Mouse (Mus musculus): ENCODE measurements around the gene Zfp809. TPM values are rescaled to one million over a fixed set of nuclear protein-coding genes. Genes with fewer than 3 reads are reported as not detected.
"Not testable (repeated sequence)": the region's sequence is repeated elsewhere in the genome, so short reads cannot be mapped to it uniquely, and the experiment has no call there.

Zfp809 gene
- total RNA-seq (2014; fragmentation: Nextera tagmentation): 50.6 and 53.6 TPM in 2 replicates
- total RNA-seq (2017): 34.1 and 44.6 TPM in 2 replicates

DNA sequence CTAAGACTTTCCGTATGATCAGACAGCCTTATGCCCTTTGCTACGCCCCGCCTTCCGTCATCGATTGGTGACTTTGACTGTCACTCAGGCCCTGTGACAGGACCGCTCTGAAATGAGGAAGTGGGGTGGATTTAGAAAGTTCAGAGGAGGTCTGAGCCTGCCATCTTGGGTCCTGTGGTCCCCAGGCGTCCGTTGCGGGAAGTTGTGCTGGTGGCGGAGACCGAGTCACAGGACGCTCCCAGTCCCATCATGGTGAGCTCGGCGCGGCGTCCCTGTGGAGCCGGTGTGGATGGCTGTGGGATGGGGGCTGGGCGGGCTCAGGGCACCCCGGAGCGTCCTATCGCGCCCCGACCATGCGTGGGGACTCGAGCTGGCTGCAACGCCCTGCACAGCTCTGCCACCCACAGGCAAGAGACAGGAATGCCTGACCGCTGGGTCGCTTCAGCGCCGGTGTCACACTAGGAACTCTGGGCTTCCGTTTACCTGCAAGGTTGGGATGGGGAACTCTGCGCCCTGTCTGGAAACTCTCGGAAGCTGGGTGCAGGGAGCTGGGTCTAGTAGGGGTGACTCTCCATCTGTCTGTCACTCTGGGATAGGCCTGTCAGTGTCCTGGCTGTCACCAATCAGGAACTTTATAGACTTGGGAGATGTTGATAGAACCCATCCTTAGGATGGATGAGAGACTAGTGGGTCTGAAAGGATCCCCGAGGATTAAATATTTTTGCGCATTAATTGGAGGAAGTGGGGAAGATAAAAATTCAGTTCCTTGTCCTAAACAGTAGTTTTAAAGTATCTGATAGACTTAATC is at the start of gene Zfp809:
Gene Zfp809 (plus strand): TSS at position 134 of the 808 bp plus-strand sequence.
- peak; percentile 98 for ATAC-seq (replicated peaks; ENCODE audit: low FRiP score, low TSS enrichment, poor library complexity, severe bottlenecking)

DNA sequence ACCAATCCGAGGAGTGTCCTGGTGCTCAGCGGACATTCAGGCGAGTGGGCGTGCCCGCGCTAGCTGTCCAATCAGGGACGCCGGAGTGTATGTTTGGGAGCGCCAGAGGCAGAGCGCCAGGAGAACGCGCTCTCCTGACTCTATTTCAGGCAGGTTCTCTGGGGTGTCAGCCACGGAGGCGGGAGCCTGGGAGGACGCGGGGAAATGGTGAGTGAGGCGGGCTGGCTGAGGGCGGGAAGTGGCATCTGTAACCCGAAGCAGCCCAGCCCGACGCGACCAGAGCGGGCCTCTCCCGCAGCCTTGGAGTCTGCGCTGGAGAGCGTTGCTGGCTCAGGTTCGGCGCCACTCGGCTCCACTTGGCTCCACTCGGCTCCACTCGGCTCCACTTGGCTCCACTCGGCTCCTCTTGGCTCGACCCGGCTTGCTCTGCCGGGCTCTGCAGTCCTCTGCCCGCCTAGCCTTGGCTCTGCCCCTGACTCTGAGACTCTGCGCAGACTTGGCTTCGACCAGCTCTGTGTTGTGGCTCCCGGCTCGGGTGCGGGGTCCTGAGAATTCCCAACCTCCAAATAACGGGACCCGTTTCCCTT is 37.4 kb upstream of the Zfp809 start, which contains the start of gene Zfp872:
Gene Zfp872 (plus strand): TSS at position 66 of the 587 bp plus-strand sequence.
- no peak for ATAC-seq (replicated peaks; ENCODE audit: low FRiP score, low TSS enrichment, poor library complexity, severe bottlenecking)

DNA sequence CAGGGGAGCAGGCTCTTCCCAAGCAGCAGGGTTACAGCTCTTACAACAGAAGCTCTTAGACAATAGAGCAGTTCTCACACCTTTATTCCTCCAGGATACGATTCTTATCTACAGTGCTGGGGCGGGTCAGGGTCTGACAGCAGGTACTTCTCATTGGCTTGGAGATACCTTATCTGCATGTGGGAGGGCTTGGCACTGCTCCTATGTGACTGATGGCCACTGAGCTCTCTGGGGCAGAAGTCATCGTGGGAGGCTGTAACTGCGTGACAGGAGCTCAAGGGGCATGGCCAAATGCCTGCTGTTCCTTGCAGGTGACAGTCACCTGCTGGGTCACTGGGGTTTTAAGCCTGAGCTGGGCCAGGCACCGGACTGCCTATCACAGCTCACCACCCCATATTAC is 29.1 kb upstream of the Zfp809 start:
- ATAC-seq (replicated peaks; ENCODE audit: low FRiP score, low TSS enrichment, poor library complexity, severe bottlenecking): no peak

DNA sequence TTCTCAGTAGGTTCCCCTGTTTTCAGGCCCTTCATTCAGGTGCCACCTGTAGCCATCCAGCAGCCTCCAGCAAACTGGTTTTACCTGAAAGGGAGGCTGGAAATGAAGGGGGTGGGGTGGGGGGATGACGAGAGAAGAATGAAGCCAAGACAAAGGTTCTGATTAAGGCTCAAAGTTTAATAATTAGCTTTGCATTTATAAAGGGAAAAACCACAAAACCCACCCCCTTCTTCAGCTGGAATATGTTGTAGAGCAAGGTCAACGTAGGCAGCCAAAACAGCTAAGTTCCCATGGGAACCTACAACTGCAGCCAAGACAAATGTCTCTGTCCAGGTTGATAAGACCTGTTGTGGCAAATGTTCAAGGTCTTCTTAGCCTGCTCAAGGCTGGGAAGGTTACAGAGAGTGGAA is 11.7 kb upstream of the Zfp809 start:
- peak; percentile 73 for ATAC-seq (replicated peaks; ENCODE audit: low FRiP score, low TSS enrichment, poor library complexity, severe bottlenecking)

DNA sequence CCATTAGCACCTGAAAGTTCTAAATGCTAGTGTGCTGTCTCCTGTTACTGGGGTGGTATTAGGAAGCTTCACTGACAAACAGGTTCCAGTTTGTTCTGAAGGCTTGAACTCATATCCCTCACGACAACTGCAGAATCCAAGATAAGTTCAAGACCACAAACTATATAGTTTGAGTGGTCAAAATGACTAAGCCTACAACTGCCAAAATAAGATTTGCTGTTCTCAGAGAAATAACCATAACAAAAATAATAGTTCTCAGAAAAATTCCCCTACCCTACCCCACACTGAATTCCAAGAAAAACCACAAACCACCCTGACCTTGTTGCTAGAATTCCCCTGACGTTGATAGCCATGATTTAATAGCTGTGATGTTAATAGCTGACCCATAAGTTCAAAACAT is 11.0 kb upstream of the Zfp809 start:
- ATAC-seq (replicated peaks; ENCODE audit: low FRiP score, low TSS enrichment, poor library complexity, severe bottlenecking): no peak

DNA sequence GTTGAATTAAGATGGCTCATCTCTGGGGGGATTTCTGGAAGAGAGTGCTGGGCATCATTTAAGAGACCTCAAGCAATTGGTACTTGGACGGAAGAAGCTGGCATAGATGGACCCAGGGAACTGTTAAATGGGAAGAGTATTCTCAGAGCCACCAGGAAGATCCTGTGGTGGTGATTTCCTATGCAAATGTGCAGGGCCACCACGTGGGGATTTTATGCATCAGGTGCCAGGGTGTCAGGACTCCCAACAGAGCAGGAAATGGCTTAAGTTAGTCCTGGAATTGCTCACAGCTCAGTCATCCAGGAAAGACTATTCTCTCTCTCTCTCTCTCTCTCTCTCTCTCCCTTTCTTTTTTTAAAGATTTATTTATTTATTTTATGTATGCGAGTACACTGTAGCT is 8.8 kb upstream of the Zfp809 start:
- ATAC-seq (replicated peaks; ENCODE audit: low FRiP score, low TSS enrichment, poor library complexity, severe bottlenecking): no peak

DNA sequence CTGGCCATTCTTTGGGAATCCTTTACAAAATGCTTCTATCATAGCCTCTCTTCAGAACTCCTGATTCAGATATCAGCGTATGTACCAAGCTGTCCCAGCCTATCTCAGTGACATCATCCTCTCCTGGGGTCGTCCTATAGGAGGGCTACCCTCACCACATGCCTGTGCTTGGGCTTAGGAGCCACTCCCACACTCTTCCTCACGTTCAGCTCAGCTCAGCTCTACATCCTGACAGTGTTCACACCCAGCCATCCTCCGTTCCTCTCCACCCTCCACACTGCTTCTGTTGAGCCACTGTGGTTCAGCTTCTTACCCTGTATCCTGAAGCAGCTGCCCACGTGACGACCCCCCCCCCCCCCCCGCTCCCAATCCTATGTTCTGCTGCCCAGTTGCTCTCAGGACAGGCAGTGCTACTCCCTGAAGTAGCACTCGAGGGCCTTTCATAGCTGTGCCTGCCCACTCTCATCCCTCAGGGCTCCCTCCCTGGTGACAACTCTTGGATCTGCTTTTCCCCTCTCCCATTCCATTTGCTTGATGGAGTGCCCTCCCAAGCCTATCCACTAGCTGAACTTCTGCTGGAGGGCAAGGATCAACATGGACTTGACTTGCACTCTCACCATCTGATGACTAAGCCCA is 7.5 kb upstream of the Zfp809 start:
- no peak for ATAC-seq (replicated peaks; ENCODE audit: low FRiP score, low TSS enrichment, poor library complexity, severe bottlenecking)

DNA sequence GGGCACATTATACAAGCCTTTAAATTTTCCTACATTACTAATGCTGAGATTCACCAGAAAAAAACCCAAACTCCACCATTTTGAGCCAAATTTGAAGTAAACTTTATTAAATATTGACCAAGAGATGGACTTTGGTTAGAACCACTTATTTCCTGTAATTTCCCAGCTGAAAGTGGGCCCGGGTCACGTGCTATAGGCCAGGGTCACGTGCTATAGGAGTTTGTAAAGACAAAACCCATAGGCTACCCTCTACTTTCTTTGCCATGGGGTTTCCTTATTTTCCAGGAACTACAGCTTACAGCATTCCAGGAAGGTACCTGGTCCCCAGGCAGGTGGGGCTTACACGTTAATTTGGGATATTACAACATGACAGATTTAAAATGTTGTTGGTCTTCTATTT is 1.4 kb upstream of the Zfp809 start:
- ATAC-seq (replicated peaks; ENCODE audit: low FRiP score, low TSS enrichment, poor library complexity, severe bottlenecking): no peak

DNA sequence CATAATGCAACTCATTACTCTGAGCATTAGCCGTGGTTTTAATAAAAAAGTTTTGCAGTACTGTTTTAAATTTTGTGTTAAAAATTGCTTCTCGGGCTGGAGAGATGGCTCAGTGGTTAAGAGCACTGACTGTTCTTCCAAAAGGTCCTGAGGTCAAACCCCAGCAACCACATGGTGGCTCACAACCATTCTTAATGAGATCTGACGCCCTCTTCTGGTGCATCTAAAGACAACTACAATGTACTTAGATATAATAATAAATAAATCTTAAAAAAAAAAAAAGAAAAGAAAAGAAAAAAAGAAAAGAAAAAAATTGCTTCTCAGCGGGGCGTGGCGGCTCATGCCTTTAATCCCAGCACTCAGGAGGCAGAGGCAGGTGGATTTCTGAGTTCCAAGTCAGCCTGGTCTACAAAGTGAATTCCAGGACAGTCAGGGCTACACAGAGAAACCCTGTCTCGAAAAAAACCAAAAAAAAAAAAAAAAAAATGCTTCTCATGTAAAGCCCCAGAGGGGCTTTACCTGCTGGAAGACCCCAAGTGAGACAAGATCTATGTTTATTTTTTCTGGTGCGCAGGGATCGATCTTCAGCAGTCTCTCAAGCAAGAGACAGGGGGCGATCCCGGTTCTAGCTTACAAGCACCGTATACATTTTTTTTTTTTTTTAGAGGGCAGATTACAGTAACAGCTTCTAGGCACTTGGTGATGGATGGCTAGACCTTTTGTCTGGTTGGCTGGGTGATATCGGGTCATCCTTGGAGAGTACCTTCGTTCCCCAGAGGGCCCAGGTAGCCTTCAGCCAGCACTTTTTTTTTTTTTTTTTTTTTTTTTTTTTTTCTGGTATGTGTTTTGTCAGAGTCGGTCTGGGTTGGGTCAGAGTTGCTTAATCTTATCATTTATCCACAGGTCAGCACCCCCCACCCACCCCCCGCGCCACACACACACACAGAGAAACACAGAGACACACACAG is 694 bp upstream of the Zfp809 start:
- peak; percentile 70 for ATAC-seq (replicated peaks; ENCODE audit: low FRiP score, low TSS enrichment, poor library complexity, severe bottlenecking)

DNA sequence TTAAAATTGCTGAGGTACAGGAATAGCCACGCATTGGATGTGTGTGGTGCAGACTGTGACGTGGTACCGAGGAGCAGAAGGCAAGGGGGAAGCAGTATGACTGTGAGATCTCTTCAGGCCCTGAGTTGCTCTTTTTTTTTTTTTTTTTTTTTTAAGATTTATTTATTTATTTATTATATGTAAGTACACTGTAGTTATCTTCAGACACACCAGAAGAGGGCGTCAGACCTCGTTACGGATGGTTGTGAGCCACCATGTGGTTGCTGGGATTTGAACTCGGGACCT is 817 bp downstream of the Zfp809 start:
- not testable (repeated sequence) for ATAC-seq (replicated peaks; ENCODE audit: low FRiP score, low TSS enrichment, poor library complexity, severe bottlenecking)

DNA sequence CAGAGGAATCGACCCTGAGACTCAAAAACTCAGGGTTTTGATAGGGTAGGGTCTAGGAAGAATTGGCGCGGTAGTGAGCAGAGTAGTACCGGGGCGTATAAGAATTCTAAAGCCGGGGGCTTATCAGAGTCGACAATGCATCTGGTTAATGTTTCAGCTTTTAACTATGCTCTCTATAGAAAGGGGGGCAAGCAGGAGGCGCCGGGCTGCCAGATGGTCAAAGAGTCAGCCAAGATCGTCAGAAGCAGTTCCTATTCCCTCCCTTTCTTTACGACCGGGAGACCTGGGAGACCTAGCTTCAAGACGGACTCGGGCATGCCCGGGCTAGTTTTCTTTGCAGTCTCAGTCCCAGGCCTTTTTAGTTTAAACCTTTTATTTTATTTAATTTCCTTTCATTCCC is 1.3 kb downstream of the Zfp809 start:
- ATAC-seq (replicated peaks; ENCODE audit: low FRiP score, low TSS enrichment, poor library complexity, severe bottlenecking): no peak

DNA sequence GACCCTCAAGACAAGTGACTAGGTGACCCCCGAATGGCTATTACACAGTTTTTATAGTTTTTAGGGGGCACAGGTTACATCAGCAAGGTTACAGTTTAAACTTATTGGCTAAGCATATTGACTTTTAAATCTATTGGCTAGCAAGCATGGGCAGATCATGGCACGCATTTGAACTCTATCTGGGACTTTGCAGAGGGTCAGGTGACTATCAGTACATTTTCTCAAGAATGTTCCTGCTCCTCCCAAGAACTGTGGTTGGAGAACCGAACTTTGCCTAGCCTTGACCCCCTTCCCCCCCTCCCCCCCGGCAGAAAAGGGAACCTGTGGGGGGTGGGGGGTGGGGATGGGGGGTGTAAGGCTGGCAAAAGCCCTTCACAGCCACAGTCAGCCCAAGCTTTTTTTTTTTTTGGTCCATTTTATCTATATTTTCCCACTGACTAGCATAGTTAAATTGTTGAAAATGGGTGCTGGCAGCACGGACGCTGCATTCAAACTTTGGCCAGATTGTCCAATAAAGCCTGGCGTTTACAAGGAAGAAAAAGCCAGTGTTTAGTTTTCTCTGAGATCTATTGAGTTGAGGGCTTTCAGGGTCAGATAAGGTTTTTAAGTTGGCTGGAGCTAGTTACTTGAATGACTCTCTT is 4.0 kb downstream of the Zfp809 start:
- ATAC-seq (replicated peaks; ENCODE audit: low FRiP score, low TSS enrichment, poor library complexity, severe bottlenecking): no peak

DNA sequence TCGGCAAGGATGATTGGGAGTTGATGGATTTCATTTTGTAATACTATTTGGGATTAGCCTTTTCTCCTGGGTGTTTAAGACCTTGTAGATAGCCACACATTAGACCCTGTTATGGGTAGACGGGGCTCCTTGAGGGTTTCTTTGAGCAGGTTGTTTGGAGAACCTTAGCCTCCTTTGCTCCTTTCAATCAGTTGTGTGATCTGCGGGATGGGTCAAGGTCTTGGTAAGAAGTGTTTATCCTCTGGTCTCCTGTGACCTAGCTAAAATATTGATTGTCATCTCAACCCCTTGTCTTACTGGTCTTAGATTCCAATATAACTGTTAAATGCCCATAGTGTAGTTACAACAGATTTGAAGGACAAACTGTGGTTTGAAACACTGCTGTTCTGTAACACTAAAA is 4.5 kb downstream of the Zfp809 start:
- no peak for ATAC-seq (replicated peaks; ENCODE audit: low FRiP score, low TSS enrichment, poor library complexity, severe bottlenecking)

DNA sequence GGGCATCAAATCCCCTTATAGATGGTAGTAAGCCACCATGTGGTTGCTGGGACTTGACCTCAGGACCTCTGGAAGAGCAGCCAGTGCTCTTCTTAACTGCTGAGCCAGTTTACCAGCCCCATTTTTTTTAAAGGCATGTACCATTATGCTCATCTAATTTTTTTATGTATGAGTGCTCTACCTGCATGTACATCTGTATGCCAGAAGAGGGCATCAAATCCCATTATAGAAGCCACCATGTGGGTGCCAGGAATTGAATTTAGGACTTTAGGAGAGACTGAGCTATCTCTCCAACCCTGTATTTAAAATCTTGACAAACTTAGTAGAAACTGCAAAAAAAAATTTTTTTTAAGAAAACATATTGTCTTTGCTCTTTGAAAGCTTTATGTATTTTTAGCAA is 5.0 kb downstream of the Zfp809 start:
- ATAC-seq (replicated peaks; ENCODE audit: low FRiP score, low TSS enrichment, poor library complexity, severe bottlenecking): no peak

DNA sequence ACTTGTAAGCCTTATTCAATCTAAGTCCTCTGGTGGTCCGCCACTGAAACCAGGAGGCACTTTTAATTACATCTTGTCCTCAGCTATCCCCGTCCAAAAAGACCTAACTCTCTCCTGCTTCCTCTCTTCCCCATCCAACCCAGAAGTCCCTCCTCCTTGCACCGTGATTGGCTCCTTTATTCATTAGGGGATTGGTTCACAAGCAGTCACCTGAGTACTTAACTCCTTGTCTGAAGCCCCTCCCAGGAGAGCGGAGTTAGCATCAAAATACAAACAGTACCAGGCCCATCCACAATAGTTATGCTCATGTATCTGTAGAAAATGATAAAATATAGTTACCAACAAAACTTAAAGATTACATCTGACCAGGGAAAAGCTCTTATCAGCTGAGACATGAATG is 14.5 kb downstream of the Zfp809 start:
- no peak for ATAC-seq (replicated peaks; ENCODE audit: low FRiP score, low TSS enrichment, poor library complexity, severe bottlenecking)

DNA sequence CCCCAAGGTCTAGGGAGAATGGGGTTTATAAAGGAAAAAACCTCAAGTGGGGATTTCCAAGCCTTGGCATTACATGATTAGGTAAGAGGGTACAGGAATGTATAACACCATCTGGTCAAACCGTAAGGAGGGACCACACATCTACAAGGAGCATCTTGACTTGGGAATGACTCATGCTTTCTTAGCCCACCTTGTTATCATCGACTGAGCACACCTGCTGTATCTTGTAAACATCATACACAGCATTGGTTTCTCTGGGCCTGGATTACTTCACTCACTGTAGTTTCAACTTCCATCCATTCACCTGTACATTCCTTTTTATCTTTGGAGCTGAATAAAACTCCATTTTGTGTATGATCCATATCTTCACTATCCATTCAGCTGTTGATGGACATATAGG is 18.7 kb downstream of the Zfp809 start:
- no peak for ATAC-seq (replicated peaks; ENCODE audit: low FRiP score, low TSS enrichment, poor library complexity, severe bottlenecking)

DNA sequence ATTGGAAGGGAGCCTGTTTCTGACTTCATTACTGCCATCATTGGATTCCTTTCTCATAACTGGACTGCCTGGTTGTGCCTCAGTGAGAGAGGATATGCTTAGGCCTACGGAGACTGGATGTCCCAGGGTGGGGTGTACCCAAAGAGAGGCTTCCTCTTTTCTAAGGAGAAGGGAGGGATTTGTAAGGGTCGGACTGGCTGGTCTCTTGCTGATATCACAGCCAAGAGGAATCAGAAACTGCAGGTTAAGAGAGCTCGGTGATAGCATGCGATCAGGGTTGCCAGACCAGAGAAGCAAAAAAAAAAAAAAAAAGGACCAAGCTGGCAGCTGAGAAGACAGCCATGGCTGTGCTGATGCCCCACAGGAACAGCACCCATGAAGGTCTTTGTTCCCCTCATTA is 31.1 kb downstream of the Zfp809 start:
- no peak for ATAC-seq (replicated peaks; ENCODE audit: low FRiP score, low TSS enrichment, poor library complexity, severe bottlenecking)

DNA sequence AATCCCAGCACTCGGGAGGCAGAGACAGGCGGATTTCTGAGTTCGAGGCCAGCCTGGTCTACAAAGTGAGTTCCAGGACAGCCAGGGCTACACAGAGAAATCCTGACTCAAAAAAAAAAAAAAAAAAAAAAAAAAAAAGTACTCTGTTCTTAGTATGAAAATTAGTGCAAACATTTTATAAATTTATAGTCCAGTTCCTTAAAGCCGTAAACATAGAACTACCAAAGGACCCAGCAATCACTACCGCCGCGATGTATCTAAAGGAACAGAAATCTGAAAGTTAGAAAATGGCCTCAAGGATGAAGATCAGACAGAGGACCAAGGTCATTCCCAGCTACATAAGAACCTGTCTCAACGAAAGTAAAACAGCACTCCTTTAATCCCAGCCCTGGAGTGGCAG is 33.3 kb downstream of the Zfp809 start:
- no peak for ATAC-seq (replicated peaks; ENCODE audit: low FRiP score, low TSS enrichment, poor library complexity, severe bottlenecking)
